Comparison of ENCODE assay signal across 8 mouse cellular contexts in genomic region chr11:70215301-70215700, GRCm38 (mm10). TPM values are rescaled to one million over a fixed set of nuclear protein-coding genes. Genes with fewer than 3 reads are reported as not detected.
DNase-seq lines count a peak whose midpoint lies in the region; ATAC-seq and TF ChIP-seq lines count a peak whose summit lies in the region.

No protein-coding gene starts in this region.

- H3K9ac ChIP-seq in hindbrain, embryonic 14.5 days, result no peak overlapping the region
- H3K9ac ChIP-seq in limb, embryonic 14.5 days (ENCODE audit: low read depth, low read length, severe bottlenecking), result no peak overlapping the region

- H3K27ac ChIP-seq in cerebellum, adult 2 months (ENCODE audit: insufficient read depth, low read length), result peak overlapping the region; percentile 99
- H3K27ac ChIP-seq in hindbrain, embryonic 14.5 days, result no peak overlapping the region
- no peak overlapping the region for H3K27ac ChIP-seq in limb, embryonic 14.5 days (replicated peaks; ENCODE audit: low read depth, low read length)

- DNase-seq in heart, adult 11 months, result peak; percentile 94
- DNase-seq in heart, adult 8-10 months (ENCODE audit: low spot score), result no peak
- DNase-seq in cerebellum, adult 2 months, result peak; percentile 51 to 67
- no peak for DNase-seq in hindbrain, embryonic 14.5 days (ENCODE audit: low spot score)
- no peak for DNase-seq in limb, embryonic 14.5 days (ENCODE audit: low spot score)
- no peak for DNase-seq in lung, adult 2 months
- no peak for DNase-seq in urinary bladder, adult 18-20 months (ENCODE audit: low spot score in 2 of 2)
- DNase-seq in lung, postnatal 36 days, result no peak

- no peak for TF ChIP-seq CTCF in cerebellum, adult 2 months (IDR thresholded peaks at IDR 0.05; ENCODE audit: borderline replicate concordance, insufficient read depth, low read depth, low read length)
- no peak for TF ChIP-seq CTCF in lung, adult 2 months (IDR thresholded peaks at IDR 0.05; ENCODE audit: insufficient read depth, low read length)

- 8% methylated on average over 22 of the region's 22 CpGs for WGBS in cerebellum, adult 2 months
- 10% methylated on average over 22 of the region's 22 CpGs for WGBS in hindbrain, embryonic 14.5 days
- WGBS in limb, embryonic 14.5 days, result 15% methylated on average over 22 of the region's 22 CpGs
- 36% methylated on average over 22 of the region's 22 CpGs for WGBS in lung, adult 2 months

- H3K9me3 ChIP-seq in hindbrain, embryonic 14.5 days (ENCODE audit: control insufficient read depth, low read length), result no peaks in the 10 kb centered on the region
- H3K9me3 ChIP-seq in limb, embryonic 14.5 days (ENCODE audit: control insufficient read depth, low read length), result no peaks in the 10 kb centered on the region

- peaks cover 21% of the 10 kb centered on the region for H3K4me1 ChIP-seq in cerebellum, adult 2 months (ENCODE audit: control insufficient read depth, insufficient read depth, low read length)
- peaks cover 36% of the 10 kb centered on the region for H3K4me1 ChIP-seq in hindbrain, embryonic 14.5 days (replicated peaks; ENCODE audit: control insufficient read depth, insufficient read depth, low read length)
- peaks cover 21% of the 10 kb centered on the region for H3K4me1 ChIP-seq in limb, embryonic 14.5 days (ENCODE audit: control insufficient read depth, insufficient read depth, low read length)
- H3K4me1 ChIP-seq in lung, adult 2 months (ENCODE audit: control insufficient read depth, insufficient read depth, low read length), result peaks cover 7% of the 10 kb centered on the region

- no peaks in the 10 kb centered on the region for H3K27me3 ChIP-seq in cerebellum, adult 2 months (ENCODE audit: control insufficient read depth, insufficient read depth, low read length)
- peaks cover 48% of the 10 kb centered on the region for H3K27me3 ChIP-seq in hindbrain, embryonic 14.5 days (ENCODE audit: control insufficient read depth, insufficient read depth, low read length)
- peaks cover 39% of the 10 kb centered on the region for H3K27me3 ChIP-seq in limb, embryonic 14.5 days (ENCODE audit: control insufficient read depth, insufficient read depth, low read length)

- peak overlapping the region; percentile 80 for H3K4me3 ChIP-seq in cerebellum, adult 2 months (replicated peaks; ENCODE audit: insufficient read depth, low read depth, low read length)
- 0 out of 2 replicates have a peak overlapping the region, but pooled peaks have one; percentile 32 for H3K4me3 ChIP-seq in hindbrain, embryonic 14.5 days (replicated peaks; ENCODE audit: low read length)
- peak overlapping the region; percentile 33; the same call in 1 of the 2 replicates for H3K4me3 ChIP-seq in limb, embryonic 14.5 days (replicated peaks; ENCODE audit: low read length)
- H3K4me3 ChIP-seq in lung, adult 2 months (replicated peaks; ENCODE audit: extremely low read depth, low read depth, low read length), result no peak overlapping the region

- peaks cover 16% of the 10 kb centered on the region for H3K36me3 ChIP-seq in hindbrain, embryonic 14.5 days (replicated peaks; ENCODE audit: control insufficient read depth, insufficient read depth)
- peaks cover 6% of the 10 kb centered on the region for H3K36me3 ChIP-seq in limb, embryonic 14.5 days (ENCODE audit: control insufficient read depth, insufficient read depth, low read length)

- TF ChIP-seq POLR2A in cerebellum, adult 2 months (IDR thresholded peaks at IDR 0.05; ENCODE audit: borderline replicate concordance, insufficient read depth, low read length), result no peak
- no peak for TF ChIP-seq POLR2A in limb, embryonic 14.5 days (IDR thresholded peaks at IDR 0.05; ENCODE audit: borderline replicate concordance, extremely low read depth, insufficient read depth, insufficient read length)
- no peak for TF ChIP-seq POLR2A in lung, adult 2 months (IDR thresholded peaks at IDR 0.05; ENCODE audit: borderline replicate concordance, extremely low read depth, low read depth, low read length)

- no peak for ATAC-seq in hindbrain, embryonic 14.5 days (ENCODE audit: low FRiP score)
- no peak for ATAC-seq in limb, embryonic 14.5 days (ENCODE audit: low FRiP score, low read depth)

- H3K4me2 ChIP-seq in hindbrain, embryonic 14.5 days (replicated peaks), result peak overlapping the region; percentile 79; the same call in 1 of the 2 replicates
- H3K4me2 ChIP-seq in limb, embryonic 14.5 days (replicated peaks; ENCODE audit: low read depth, low read length, severe bottlenecking), result peak overlapping the region; percentile 56; the same call in 1 of the 2 replicates

RNA-seq across cellular contexts. Expression of gene Slc16a11, which starts 2.7 kb away (rescaled TPM):
- 1 to 10 TPM in 1 of 4 experiments, under 1 TPM in 3; 0.38 to 2.8 (median 0.68) TPM for total RNA-seq in heart, adult 8-10 months (2022)
- 209 and 244 TPM in 2 replicates for polyA plus RNA-seq in cerebellum, adult 2 months (2012; rRNA removed)
- polyA plus RNA-seq in hindbrain, embryonic 14.5 days (2014; fragmentation: Nextera tagmentation; extraction: Ambion mirVana), result 3.5 and 4.7 TPM in 2 replicates
- 0.79 and 1.3 TPM in 2 replicates for polyA plus RNA-seq in limb, embryonic 14.5 days (2012; rRNA removed)
- 0.21 and 0.47 TPM in 2 replicates for polyA plus RNA-seq in limb, embryonic 14.5 days (2014; fragmentation: Nextera tagmentation; extraction: Ambion mirVana)
- 211 and 239 TPM in 2 replicates for polyA plus RNA-seq in lung, adult 2 months (2012; rRNA removed)

RNA-seq across cellular contexts. Expression of gene Slc16a13, which starts 5.6 kb away (rescaled TPM):
- 1 to 10 TPM; 2.5 to 3.6 (median 3.4) TPM for total RNA-seq in heart, adult 8-10 months (2022)
- 8.8 and 11.3 TPM in 2 replicates for polyA plus RNA-seq in cerebellum, adult 2 months (2012; rRNA removed)
- 12.9 and 13.4 TPM in 2 replicates for polyA plus RNA-seq in hindbrain, embryonic 14.5 days (2014; fragmentation: Nextera tagmentation; extraction: Ambion mirVana)
- polyA plus RNA-seq in limb, embryonic 14.5 days (2012; rRNA removed), result 9.3 and 11.1 TPM in 2 replicates
- polyA plus RNA-seq in limb, embryonic 14.5 days (2014; fragmentation: Nextera tagmentation; extraction: Ambion mirVana), result 9.2 and 9.6 TPM in 2 replicates
- 9.2 and 11.3 TPM in 2 replicates for polyA plus RNA-seq in lung, adult 2 months (2012; rRNA removed)

RNA-seq across cellular contexts. Expression of gene Bcl6b, which starts 14.3 kb away (rescaled TPM):
- total RNA-seq in heart, adult 8-10 months (2022), result 10 to 100 TPM in 3 of 4 experiments, 1 to 10 TPM in 1; 5.9 to 22.0 (median 17.3) TPM
- polyA plus RNA-seq in cerebellum, adult 2 months (2012; rRNA removed), result 1.1 and 1.4 TPM in 2 replicates
- polyA plus RNA-seq in hindbrain, embryonic 14.5 days (2014; fragmentation: Nextera tagmentation; extraction: Ambion mirVana), result 5.0 and 5.2 TPM in 2 replicates
- polyA plus RNA-seq in limb, embryonic 14.5 days (2012; rRNA removed), result 11.2 and 12.2 TPM in 2 replicates
- polyA plus RNA-seq in limb, embryonic 14.5 days (2014; fragmentation: Nextera tagmentation; extraction: Ambion mirVana), result 11.7 and 12.2 TPM in 2 replicates
- 21.9 and 25.6 TPM in 2 replicates for polyA plus RNA-seq in lung, adult 2 months (2012; rRNA removed)

RNA-seq across cellular contexts. Expression of gene 0610010K14Rik, which starts 22.4 kb away (rescaled TPM):
- 10 to 100 TPM; 22.2 to 31.6 (median 29.0) TPM for total RNA-seq in heart, adult 8-10 months (2022)
- 94.0 and 96.5 TPM in 2 replicates for polyA plus RNA-seq in cerebellum, adult 2 months (2012; rRNA removed)
- polyA plus RNA-seq in hindbrain, embryonic 14.5 days (2014; fragmentation: Nextera tagmentation; extraction: Ambion mirVana), result 155 and 161 TPM in 2 replicates
- 167 and 171 TPM in 2 replicates for polyA plus RNA-seq in limb, embryonic 14.5 days (2012; rRNA removed)
- 178 and 193 TPM in 2 replicates for polyA plus RNA-seq in limb, embryonic 14.5 days (2014; fragmentation: Nextera tagmentation; extraction: Ambion mirVana)
- 79.0 and 80.9 TPM in 2 replicates for polyA plus RNA-seq in lung, adult 2 months (2012; rRNA removed)

RNA-seq across cellular contexts. Expression of gene Gm21988, which starts 24.3 kb away (rescaled TPM):
- total RNA-seq in heart, adult 8-10 months (2022), result 1 to 10 TPM; 1.2 to 2.7 (median 2.4) TPM
- polyA plus RNA-seq in cerebellum, adult 2 months (2012; rRNA removed), result 9.7 and 10.3 TPM in 2 replicates
- 12.6 and 15.9 TPM in 2 replicates for polyA plus RNA-seq in hindbrain, embryonic 14.5 days (2014; fragmentation: Nextera tagmentation; extraction: Ambion mirVana)
- 15.1 and 15.7 TPM in 2 replicates for polyA plus RNA-seq in limb, embryonic 14.5 days (2012; rRNA removed)
- 12.9 and 13.1 TPM in 2 replicates for polyA plus RNA-seq in limb, embryonic 14.5 days (2014; fragmentation: Nextera tagmentation; extraction: Ambion mirVana)
- polyA plus RNA-seq in lung, adult 2 months (2012; rRNA removed), result 6.6 and 7.2 TPM in 2 replicates

Comparison
In these comparisons a context has a peak if more than half of its experiments do, and no peak if none do; other contexts are left out.
1. DNase-seq: peak in heart, adult 11 months (single experiment) and cerebellum, adult 2 months (2 of 2); none in heart, adult 8-10 months (single experiment), hindbrain, embryonic 14.5 days (single experiment), limb, embryonic 14.5 days (single experiment), lung, adult 2 months (single experiment), urinary bladder, adult 18-20 months (0 of 2) and lung, postnatal 36 days (single experiment).
2. RNA of gene Slc16a11, which starts 2.7 kb away (polyA plus RNA-seq): 211 to 239 TPM in lung, adult 2 months and 209 to 244 TPM in cerebellum, adult 2 months; 3.5 to 4.7 TPM in hindbrain, embryonic 14.5 days and 0.21 to 1.3 TPM in limb, embryonic 14.5 days; every median in the first group is over 10 times any median in the second.